Mouse (Mus musculus) MEL (cell line): ENCODE measurements around the gene Tec. TPM values are rescaled to one million over a fixed set of nuclear protein-coding genes. Genes with fewer than 3 reads are reported as not detected.
A peak's percentile ranks its signal among the peaks of the same experiment; 100 is the strongest.

ENCODE experiments used
- DNase-seq: peaks from one replicate; pipeline ENCODE4 v3.0.0; 2011; ENCODE audit warnings: low read depth, low spot score
- H3K27ac ChIP-seq: 2 replicates; pipeline ENCODE4 v1.5.1; 2012; ENCODE audit warnings: low read depth, mild to moderate bottlenecking, control low read depth, low read length, moderate library complexity; ENCODE audit not compliant: control insufficient read depth
- H3K27me3 ChIP-seq, 2 experiments: fragments of 150-350 bp in 1 of 2; sonication (generic) in 1 of 2; 2 replicates each; pipeline ENCODE4 v1.6.1; 2012; ENCODE audit warnings: low read length in 2 of 2, mild to moderate bottlenecking in 2 of 2, improper control_type of control experiment in 1 of 2, moderate library complexity in 1 of 2; ENCODE audit not compliant: insufficient read depth in 2 of 2, control insufficient read depth in 1 of 2
- H3K36me3 ChIP-seq, 2 experiments: 2 replicates each; pipeline ENCODE4 v1.6.1; 2012 to 2014; ENCODE audit warnings: low read length in 2 of 2, improper control_type of control experiment in 1 of 2, inconsistent platforms in 1 of 2, mild to moderate bottlenecking in 1 of 2; ENCODE audit not compliant: insufficient read depth in 2 of 2, control insufficient read depth in 1 of 2
- H3K4me1 ChIP-seq, 2 experiments: fragments of 150-350 bp in 1 of 2; sonication (generic) in 1 of 2; 2 replicates each; pipeline ENCODE4 v1.6.1; 2012; ENCODE audit warnings: low read length in 2 of 2, improper control_type of control experiment in 1 of 2, mild to moderate bottlenecking in 1 of 2; ENCODE audit not compliant: insufficient read depth in 2 of 2, control insufficient read depth in 1 of 2
- H3K4me3 ChIP-seq, 2 experiments: fragments of 150-350 bp in 1 of 2; sonication (generic) in 1 of 2; 2 replicates each; pipeline ENCODE4 v1.5.1; 2012; ENCODE audit warnings: low read depth in 2 of 2, low read length in 2 of 2, mild to moderate bottlenecking in 2 of 2, moderate library complexity in 2 of 2, control low read depth in 1 of 2, improper control_type of control experiment in 1 of 2; ENCODE audit not compliant: control insufficient read depth in 1 of 2, insufficient read depth in 1 of 2
- H3K79me2 ChIP-seq: 2 replicates; pipeline ENCODE4 v1.6.1; 2012; ENCODE audit warnings: mild to moderate bottlenecking, low read length, moderate library complexity; ENCODE audit not compliant: control insufficient read depth, poor library complexity, insufficient read depth
- H3K9ac ChIP-seq: 2 replicates; pipeline ENCODE4 v1.6.1; 2012; ENCODE audit warnings: low read depth, mild to moderate bottlenecking, control low read depth, low read length, moderate library complexity; ENCODE audit not compliant: control insufficient read depth, poor library complexity, severe bottlenecking
- H3K9me3 ChIP-seq: fragments of 150-350 bp; sonication (generic); replicated peaks from 2 replicates; pipeline ENCODE4 v1.6.1; 2012; ENCODE audit warnings: mild to moderate bottlenecking, low read length, improper control_type of control experiment, moderate library complexity; ENCODE audit not compliant: insufficient read depth
- BHLHE40 ChIP-seq: IDR thresholded peaks from 2 replicates; pipeline ENCODE4 v1.6.1; 2012; ENCODE audit warnings: low read depth, mild to moderate bottlenecking, inconsistent platforms, low read length, improper control_type of control experiment, borderline replicate concordance
- CHD1 ChIP-seq: IDR thresholded peaks from 2 replicates; pipeline ENCODE4 v1.6.1; 2012; ENCODE audit warnings: low read depth, mild to moderate bottlenecking, inconsistent platforms, low read length, improper control_type of control experiment
- CHD2 ChIP-seq: IDR thresholded peaks from 2 replicates; pipeline ENCODE4 v1.6.1; 2011; ENCODE audit warnings: low read length, improper control_type of control experiment
- E2F4 ChIP-seq: IDR thresholded peaks from 2 replicates; pipeline ENCODE4 v1.6.1; 2011; ENCODE audit warnings: low read depth, low read length, improper control_type of control experiment, borderline replicate concordance
- ELF1 ChIP-seq: IDR thresholded peaks from 2 replicates; pipeline ENCODE4 v1.6.1; 2014; ENCODE audit warnings: low read depth, mild to moderate bottlenecking, inconsistent platforms, low read length, improper control_type of control experiment, moderate library complexity
- EP300 ChIP-seq, 2 experiments: IDR thresholded peaks; 2 replicates each; pipeline ENCODE4 v1.6.1; 2011; ENCODE audit warnings: improper control_type of control experiment in 2 of 2, low read length in 2 of 2, low read depth in 1 of 2, mild to moderate bottlenecking in 1 of 2
- ETS1 ChIP-seq: IDR thresholded peaks from 2 replicates; pipeline ENCODE4 v1.6.1; 2012; ENCODE audit warnings: low read depth, mild to moderate bottlenecking, inconsistent platforms, low read length, improper control_type of control experiment, moderate library complexity
- GABPA ChIP-seq: IDR thresholded peaks from 2 replicates; pipeline ENCODE4 v1.6.1; 2012; ENCODE audit warnings: low read depth, mild to moderate bottlenecking, inconsistent platforms, low read length, improper control_type of control experiment, moderate library complexity
- GATA1 ChIP-seq: IDR thresholded peaks from 2 replicates; pipeline ENCODE4 v1.6.1; 2011; ENCODE audit warnings: low read depth, low read length, improper control_type of control experiment
- JUND ChIP-seq: IDR thresholded peaks from 2 replicates; pipeline ENCODE4 v1.6.1; 2011; ENCODE audit warnings: low read depth, mild to moderate bottlenecking, improper control_type of control experiment, low read length
- KAT2A ChIP-seq: conservative IDR thresholded peaks from 2 replicates; pipeline ENCODE4 v1.6.1; 2012; ENCODE audit warnings: low read depth, low read length, improper control_type of control experiment, inconsistent platforms
- MAFK ChIP-seq: IDR thresholded peaks from 2 replicates; pipeline ENCODE4 v1.6.1; 2011; ENCODE audit warnings: low read depth, mild to moderate bottlenecking, low read length, improper control_type of control experiment, borderline replicate concordance
- MAZ ChIP-seq: IDR thresholded peaks from 2 replicates; pipeline ENCODE4 v1.6.1; 2012; ENCODE audit warnings: low read depth, mild to moderate bottlenecking, inconsistent platforms, low read length, improper control_type of control experiment
- MEF2A ChIP-seq: IDR thresholded peaks from 2 replicates; pipeline ENCODE4 v1.6.1; 2014; ENCODE audit warnings: low read depth, mild to moderate bottlenecking, inconsistent platforms, low read length, improper control_type of control experiment; ENCODE audit not compliant: poor library complexity, insufficient replicate concordance, severe bottlenecking; ENCODE audit errors: extremely low read depth
- MXI1 ChIP-seq: IDR thresholded peaks from 2 replicates; pipeline ENCODE4 v1.6.1; 2011; ENCODE audit warnings: mild to moderate bottlenecking, low read depth, low read length, improper control_type of control experiment
- MYB ChIP-seq: IDR thresholded peaks from 2 replicates; pipeline ENCODE4 v1.6.1; 2011; ENCODE audit warnings: mild to moderate bottlenecking, low read depth, low read length, improper control_type of control experiment
- MYC ChIP-seq: IDR thresholded peaks from 2 replicates; pipeline ENCODE4 v1.6.1; 2011; ENCODE audit warnings: low read depth, mild to moderate bottlenecking, low read length, improper control_type of control experiment, moderate library complexity
- NELFE ChIP-seq: IDR thresholded peaks from 2 replicates; pipeline ENCODE4 v1.6.1; 2011; ENCODE audit warnings: low read depth, low read length, improper control_type of control experiment
- NRF1 ChIP-seq: IDR thresholded peaks from 2 replicates; pipeline ENCODE4 v1.6.1; 2014; ENCODE audit warnings: low read depth, mild to moderate bottlenecking, inconsistent platforms, low read length, improper control_type of control experiment, moderate library complexity; ENCODE audit not compliant: poor library complexity, insufficient read depth, severe bottlenecking
- POLR2A ChIP-seq, 2 experiments: IDR thresholded peaks; 2 replicates each; pipeline ENCODE4 v1.6.1; 2011 to 2012; ENCODE audit warnings: low read length in 2 of 2, mild to moderate bottlenecking in 2 of 2, control low read depth in 1 of 2, improper control_type of control experiment in 1 of 2, low read depth in 1 of 2, moderate library complexity in 1 of 2; ENCODE audit not compliant: control insufficient read depth in 1 of 2, insufficient read depth in 1 of 2, poor library complexity in 1 of 2
- POLR2AphosphoS2 ChIP-seq: IDR thresholded peaks from 2 replicates; pipeline ENCODE4 v1.6.1; 2011; ENCODE audit warnings: low read length, improper control_type of control experiment
- POLR2AphosphoS5 ChIP-seq: IDR thresholded peaks from 2 replicates; pipeline ENCODE4 v1.6.1; 2012; ENCODE audit warnings: low read depth, borderline replicate concordance, mild to moderate bottlenecking, inconsistent platforms, low read length, moderate library complexity, mixed read lengths
- RCOR1 ChIP-seq: IDR thresholded peaks from 2 replicates; pipeline ENCODE4 v1.6.1; 2012; ENCODE audit warnings: low read depth, mild to moderate bottlenecking, inconsistent platforms, low read length, improper control_type of control experiment
- SIN3A ChIP-seq: IDR thresholded peaks from 2 replicates; pipeline ENCODE4 v1.6.1; 2012; ENCODE audit warnings: low read length, improper control_type of control experiment, inconsistent platforms
- SMC3 ChIP-seq: IDR thresholded peaks from 2 replicates; pipeline ENCODE4 v1.6.1; 2011; ENCODE audit warnings: low read depth, low read length, improper control_type of control experiment
- TBP ChIP-seq: IDR thresholded peaks from 2 replicates; pipeline ENCODE4 v1.8.0; 2011; ENCODE audit warnings: low read depth, low read length, improper control_type of control experiment
- TCF12 ChIP-seq: IDR thresholded peaks from 2 replicates; pipeline ENCODE4 v1.6.1; 2014; ENCODE audit warnings: low read depth, mild to moderate bottlenecking, inconsistent platforms, low read length, improper control_type of control experiment, moderate library complexity
- UBTF ChIP-seq: IDR thresholded peaks from 2 replicates; pipeline ENCODE4 v1.6.1; 2012; ENCODE audit warnings: low read depth, mild to moderate bottlenecking, inconsistent platforms, low read length, improper control_type of control experiment, moderate library complexity, borderline replicate concordance; ENCODE audit not compliant: insufficient read depth
- USF1 ChIP-seq: IDR thresholded peaks from 2 replicates; pipeline ENCODE4 v1.6.1; 2014; ENCODE audit warnings: low read depth, mild to moderate bottlenecking, inconsistent platforms, low read length, improper control_type of control experiment, moderate library complexity
- ZC3H11A ChIP-seq: IDR thresholded peaks from 2 replicates; pipeline ENCODE4 v1.6.1; 2012; ENCODE audit warnings: low read depth, mild to moderate bottlenecking, inconsistent platforms, low read length, improper control_type of control experiment
- ZKSCAN1 ChIP-seq: IDR thresholded peaks from 2 replicates; pipeline ENCODE4 v1.6.1; 2012; ENCODE audit warnings: low read depth, mild to moderate bottlenecking, inconsistent platforms, low read length, improper control_type of control experiment, moderate library complexity
- ZMIZ1 ChIP-seq: IDR thresholded peaks from 2 replicates; pipeline ENCODE4 v1.6.1; 2012; ENCODE audit warnings: low read depth, mild to moderate bottlenecking, inconsistent platforms, low read length, improper control_type of control experiment, moderate library complexity
- polyA plus RNA-seq, 2 experiments: library from polyadenylated mRNA; stranded (reverse) in 1 of 2; unstranded in 1 of 2; fragments of >175 nt in 1 of 2; fragments of >200 nt in 1 of 2; gene quantifications; 2 replicates each; pipeline versions ENCODE4 v1.2.1 to v1.2.4; 2012; ENCODE audit warnings: low replicate concordance in 2 of 2, low read depth in 1 of 2; ENCODE audit not compliant: insufficient read length in 2 of 2, insufficient read depth in 1 of 2, missing spikeins in 1 of 2
- total RNA-seq: library from RNA; depleted of rRNA; stranded (reverse); fragments of 300-350 nt; gene quantifications from 2 replicates; pipeline ENCODE4 v1.2.3, GENCODE M21; 2012

The Tec gene
- total and polyA plus RNA-seq, 3 experiments: 44.8 to 61.1 TPM; not detected in 1

GRCm38 (mm10) chr5:72812908-72813307 is 55.4 kb downstream of the Tec start:
- H3K79me2 ChIP-seq: peaks cover 29% of the 10 kb centered on the region
- H3K36me3 ChIP-seq: peaks cover 32 to 51% of the 10 kb centered on the region in 2 experiments
- H3K27ac ChIP-seq: peak overlapping the region; percentile 40
- H3K9me3 ChIP-seq: no peaks in the 10 kb centered on the region
- peaks cover 24 to 35% of the 10 kb centered on the region in 2 experiments for H3K4me1 ChIP-seq
- no peak overlapping the region for H3K9ac ChIP-seq
- no peaks in the 10 kb centered on the region for H3K27me3 ChIP-seq
- no peak overlapping the region for H3K4me3 ChIP-seq
- TF ChIP-seq NELFE: no peak
- no peak for TF ChIP-seq UBTF
- TF ChIP-seq ELF1: no peak
- TF ChIP-seq RCOR1: peak; percentile 76
- no peak for TF ChIP-seq CHD2
- no peak for TF ChIP-seq ZMIZ1
- no peak for TF ChIP-seq MEF2A
- TF ChIP-seq CHD1: no peak
- TF ChIP-seq ZC3H11A: no peak
- TF ChIP-seq NRF1: no peak
- TF ChIP-seq MYC: no peak
- TF ChIP-seq EP300 (IDR thresholded peaks at IDR 0.05; ENCODE audit: low read depth in 1 of 2, low read length in 2 of 2): peak in 1 of 2 experiments; percentile 61; a peak in 2 of 4 replicates
- TF ChIP-seq USF1: peak; percentile 67
- TF ChIP-seq POLR2A (IDR thresholded peaks at IDR 0.05; ENCODE audit: control insufficient read depth in 1 of 2, insufficient read depth in 1 of 2, low read depth in 1 of 2, low read length in 2 of 2, poor library complexity in 1 of 2): no peak
- TF ChIP-seq ZKSCAN1: no peak
- no peak for TF ChIP-seq POLR2AphosphoS5
- no peak for TF ChIP-seq TBP
- TF ChIP-seq SMC3: no peak
- peak; percentile 50 for TF ChIP-seq SIN3A
- no peak for TF ChIP-seq E2F4
- TF ChIP-seq MYB: 0 out of 2 replicates have a peak, but pooled peaks have one; percentile 11
- TF ChIP-seq MAFK: no peak
- TF ChIP-seq GATA1: peak; percentile 67
- peak; percentile 62; the same call in 1 of the 2 replicates for TF ChIP-seq ETS1
- TF ChIP-seq BHLHE40: peak; percentile 61; the same call in 1 of the 2 replicates
- TF ChIP-seq POLR2AphosphoS2: no peak
- no peak for TF ChIP-seq KAT2A
- TF ChIP-seq MXI1: no peak
- TF ChIP-seq MAZ: no peak
- no peak for TF ChIP-seq GABPA
- peak; percentile 45; the same call in 1 of the 2 replicates for TF ChIP-seq TCF12
- no peak for TF ChIP-seq JUND
- TF ChIP-seq, all 39 proteins: peak for 9
- DNase-seq: peak; percentile 63
